Mouse (Mus musculus): ENCODE measurements around the gene Kcnh4. TPM values are rescaled to one million over a fixed set of nuclear protein-coding genes. Genes with fewer than 3 reads are reported as not detected.

Gene Kcnh4
- polyA plus RNA-seq (2014; fragmentation: Nextera tagmentation; extraction: Ambion mirVana) = 0.27 and 0.41 TPM in 2 replicates

DNA sequence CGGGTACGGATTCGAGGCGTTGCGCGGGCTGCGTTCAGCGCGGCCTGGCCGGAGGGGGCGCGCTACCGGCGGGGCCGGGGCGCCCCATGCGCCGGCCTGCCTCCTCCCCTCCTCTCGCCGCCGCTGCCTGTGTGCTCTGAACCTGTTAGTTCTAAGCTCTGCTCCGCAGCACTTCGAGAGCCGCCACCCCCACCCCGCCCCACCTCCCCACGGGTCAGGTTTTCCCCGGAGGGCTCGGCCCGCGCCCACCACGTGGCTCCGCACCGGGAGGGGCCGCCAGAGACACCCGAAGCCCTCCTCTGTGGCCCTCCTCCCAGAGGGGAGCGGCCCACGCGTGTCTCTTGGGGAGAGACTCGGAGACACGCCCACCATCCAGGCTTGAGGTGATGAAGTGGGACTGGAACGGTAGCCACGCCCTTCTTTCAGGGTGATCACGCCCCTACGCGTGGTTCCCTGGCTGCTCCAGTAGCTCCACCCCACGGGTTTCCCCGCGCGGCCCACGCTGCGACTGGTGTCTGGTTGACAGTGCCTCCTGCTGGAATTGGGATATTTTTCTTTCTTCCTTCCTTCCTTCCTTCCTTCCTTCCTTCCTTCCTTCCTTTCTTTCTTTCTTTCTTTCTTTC lies at the start of gene Kcnh4:
Gene Kcnh4 (minus strand): TSS at position 332 of the 623 bp plus-strand sequence.
- H3K27ac ChIP-seq (ENCODE audit: low read depth) = no peak within 1 kb of the TSS
- 1% methylated on average over 50 of the region's 51 CpGs for WGBS
- DNase-seq (ENCODE audit: low spot score) (no peak), ATAC-seq (replicated peaks; ENCODE audit: low FRiP score, low TSS enrichment, low read depth) (no peak; the same call in 1 of the 2 replicates)
- H3K9me3 ChIP-seq (ENCODE audit: control insufficient read depth, low read length) = no peaks in the 10 kb centered on the region
- peak within 1 kb of the TSS; percentile 47 for H3K4me2 ChIP-seq (ENCODE audit: low read length)
- peaks cover 40% of the 10 kb centered on the region for H3K27me3 ChIP-seq (replicated peaks; ENCODE audit: control insufficient read depth, insufficient read depth, low read length)
- H3K9ac ChIP-seq (ENCODE audit: low read length) = no peak within 1 kb of the TSS
- peaks cover 10% of the 10 kb centered on the region for H3K4me1 ChIP-seq (replicated peaks; ENCODE audit: control insufficient read depth, insufficient read depth, low read length)
- no peaks in the 10 kb centered on the region for H3K36me3 ChIP-seq (ENCODE audit: control insufficient read depth, insufficient read depth, low read length)
- H3K4me3 ChIP-seq (ENCODE audit: low read depth, low read length) = peak within 1 kb of the TSS; percentile 27

DNA sequence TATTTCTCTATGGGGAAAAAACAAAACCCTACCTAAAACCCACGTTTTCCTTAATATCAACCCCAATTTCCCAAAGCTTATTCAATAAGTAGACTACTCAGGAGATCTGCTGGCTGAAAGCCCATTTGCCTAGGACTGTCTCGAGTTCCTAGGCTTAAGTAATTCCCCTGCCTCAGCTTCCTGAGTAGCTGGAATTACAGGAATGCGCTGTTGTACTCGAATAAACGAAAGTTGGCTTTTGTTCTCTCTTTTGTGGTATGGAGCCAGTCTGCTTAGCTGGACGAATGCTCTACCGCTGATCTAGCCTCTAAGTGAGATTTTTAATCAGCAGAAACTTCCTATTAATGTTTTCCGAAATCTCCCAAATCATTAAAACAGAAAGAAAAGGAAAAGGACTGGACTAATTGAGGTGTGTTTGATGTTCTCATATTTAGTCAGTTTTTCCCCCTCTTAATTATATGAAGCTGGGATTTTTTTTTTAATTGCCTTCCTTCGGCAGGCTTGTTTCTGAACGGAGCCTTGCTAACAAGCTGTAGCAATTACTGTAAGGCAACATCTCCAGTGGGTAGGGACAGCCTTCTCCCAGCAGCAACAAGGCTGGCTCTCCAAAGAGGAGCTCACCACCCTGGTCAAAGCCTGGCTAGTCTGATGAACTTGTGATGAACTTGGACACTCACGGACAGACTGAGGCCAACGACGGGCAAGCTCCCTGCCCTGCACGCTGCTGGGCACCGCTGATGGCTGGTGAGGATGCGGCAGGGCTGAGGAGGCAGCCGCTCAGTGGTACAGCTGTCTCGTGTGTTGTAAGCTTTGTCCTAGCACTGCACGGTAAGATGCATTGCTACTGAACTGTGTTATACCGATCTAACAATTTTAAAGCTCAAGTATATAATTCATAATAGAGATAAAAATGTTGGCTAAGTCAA lies 46.9 kb upstream of the Kcnh4 start:
- ATAC-seq (replicated peaks; ENCODE audit: low FRiP score, low TSS enrichment, low read depth) (no peak), DNase-seq (ENCODE audit: low spot score) (no peak)
- Histone ChIP-seq H3K27me3 (replicated peaks; ENCODE audit: control insufficient read depth, insufficient read depth, low read length) (no peaks in the 10 kb centered on the region), H3K27ac (ENCODE audit: low read depth) (no peak overlapping the region), H3K9me3 (ENCODE audit: control insufficient read depth, low read length) (no peaks in the 10 kb centered on the region), H3K4me1 (replicated peaks; ENCODE audit: control insufficient read depth, insufficient read depth, low read length) (no peaks in the 10 kb centered on the region), H3K9ac (ENCODE audit: low read length) (no peak overlapping the region), H3K4me2 (ENCODE audit: low read length) (no peak overlapping the region), H3K4me3 (ENCODE audit: low read depth, low read length) (no peak overlapping the region), H3K36me3 (ENCODE audit: control insufficient read depth, insufficient read depth, low read length) (peaks cover 37% of the 10 kb centered on the region)
- WGBS = 76% methylated on average over 20 of the region's 20 CpGs

DNA sequence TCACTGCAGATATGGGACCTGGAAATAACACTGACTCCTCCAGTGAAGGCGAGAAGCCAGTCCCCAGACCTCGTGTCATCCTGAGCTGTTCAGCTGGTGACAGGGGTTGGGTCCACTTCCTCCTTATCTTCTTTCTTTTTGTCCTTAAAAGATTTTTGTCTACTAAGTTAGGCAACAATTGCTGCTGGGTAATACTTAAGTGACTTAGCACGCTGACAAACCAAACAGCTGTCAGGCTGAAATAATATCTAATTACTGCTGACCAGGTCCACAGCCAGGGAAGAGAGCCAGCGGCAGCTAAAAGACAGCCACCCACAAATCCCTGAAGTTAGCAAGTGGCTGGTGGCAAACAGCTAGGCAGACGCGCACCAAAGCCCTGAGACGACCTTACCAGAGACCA lies 45.8 kb upstream of the Kcnh4 start:
- Histone ChIP-seq H3K9ac (ENCODE audit: low read length) (no peak overlapping the region), H3K27me3 (replicated peaks; ENCODE audit: control insufficient read depth, insufficient read depth, low read length) (no peaks in the 10 kb centered on the region), H3K27ac (ENCODE audit: low read depth) (no peak overlapping the region), H3K4me3 (ENCODE audit: low read depth, low read length) (no peak overlapping the region), H3K9me3 (ENCODE audit: control insufficient read depth, low read length) (no peaks in the 10 kb centered on the region), H3K4me1 (replicated peaks; ENCODE audit: control insufficient read depth, insufficient read depth, low read length) (no peaks in the 10 kb centered on the region), H3K4me2 (ENCODE audit: low read length) (no peak overlapping the region), H3K36me3 (ENCODE audit: control insufficient read depth, insufficient read depth, low read length) (peaks cover 44% of the 10 kb centered on the region)
- no peak for DNase-seq (ENCODE audit: low spot score)
- no peak for ATAC-seq (replicated peaks; ENCODE audit: low FRiP score, low TSS enrichment, low read depth)
- WGBS = 73% methylated on average over 7 of the region's 7 CpGs

DNA sequence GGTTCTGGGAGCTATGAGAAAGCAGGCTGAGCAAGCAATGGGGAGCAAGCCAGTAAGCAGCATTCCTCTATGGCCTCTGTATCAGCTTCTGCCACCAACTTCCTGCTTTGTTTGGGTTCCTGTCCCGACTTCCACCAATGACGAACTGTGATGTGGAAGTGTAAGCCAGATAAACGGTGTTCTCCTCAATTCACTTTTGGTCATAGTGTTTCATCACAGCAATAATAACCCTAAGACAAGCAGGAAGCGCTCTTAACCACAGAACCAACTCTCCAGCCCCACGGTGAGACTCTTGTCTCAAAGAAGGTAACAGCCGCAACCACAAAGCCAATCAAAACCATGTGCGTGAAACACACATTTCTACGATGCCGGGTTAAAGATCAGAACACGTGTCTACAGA lies 44.7 kb upstream of the Kcnh4 start:
- Histone ChIP-seq H3K4me2 (ENCODE audit: low read length) (no peak overlapping the region), H3K4me1 (replicated peaks; ENCODE audit: control insufficient read depth, insufficient read depth, low read length) (no peaks in the 10 kb centered on the region), H3K27ac (ENCODE audit: low read depth) (no peak overlapping the region), H3K27me3 (replicated peaks; ENCODE audit: control insufficient read depth, insufficient read depth, low read length) (no peaks in the 10 kb centered on the region), H3K4me3 (ENCODE audit: low read depth, low read length) (no peak overlapping the region), H3K9ac (ENCODE audit: low read length) (no peak overlapping the region), H3K9me3 (ENCODE audit: control insufficient read depth, low read length) (no peaks in the 10 kb centered on the region), H3K36me3 (ENCODE audit: control insufficient read depth, insufficient read depth, low read length) (peaks cover 45% of the 10 kb centered on the region)
- WGBS = 95% methylated on average over 10 of the region's 10 CpGs
- ATAC-seq (replicated peaks; ENCODE audit: low FRiP score, low TSS enrichment, low read depth) = no peak
- DNase-seq (ENCODE audit: low spot score) = no peak

DNA sequence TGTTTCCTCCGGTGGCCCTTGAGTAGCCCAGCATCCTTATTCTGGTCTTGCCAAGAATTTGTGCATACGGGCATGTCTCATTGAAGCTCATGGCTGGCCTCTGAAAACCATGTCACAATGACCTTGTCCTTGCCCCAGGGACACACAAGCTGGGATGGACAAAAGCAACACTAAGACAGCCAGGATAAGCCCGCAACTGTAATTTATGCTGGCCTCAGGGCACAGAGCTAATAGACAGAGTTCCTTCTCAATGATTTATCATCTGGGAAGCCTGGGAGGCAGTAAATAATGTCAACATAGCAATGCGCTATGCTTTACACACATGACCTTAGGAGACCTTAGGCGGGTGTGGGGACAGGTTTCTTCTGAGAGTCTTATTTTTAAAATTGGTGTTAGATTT lies 39.7 kb upstream of the Kcnh4 start:
- Histone ChIP-seq H3K36me3 (ENCODE audit: control insufficient read depth, insufficient read depth, low read length) (peaks cover 60% of the 10 kb centered on the region), H3K27ac (ENCODE audit: low read depth) (no peak overlapping the region), H3K4me1 (replicated peaks; ENCODE audit: control insufficient read depth, insufficient read depth, low read length) (no peaks in the 10 kb centered on the region), H3K27me3 (replicated peaks; ENCODE audit: control insufficient read depth, insufficient read depth, low read length) (no peaks in the 10 kb centered on the region), H3K4me3 (ENCODE audit: low read depth, low read length) (no peak overlapping the region), H3K9ac (ENCODE audit: low read length) (no peak overlapping the region), H3K9me3 (ENCODE audit: control insufficient read depth, low read length) (no peaks in the 10 kb centered on the region), H3K4me2 (ENCODE audit: low read length) (no peak overlapping the region)
- ATAC-seq (replicated peaks; ENCODE audit: low FRiP score, low TSS enrichment, low read depth) = no peak
- no peak for DNase-seq (ENCODE audit: low spot score)
- 58% methylated on average over 5 of the region's 5 CpGs for WGBS

DNA sequence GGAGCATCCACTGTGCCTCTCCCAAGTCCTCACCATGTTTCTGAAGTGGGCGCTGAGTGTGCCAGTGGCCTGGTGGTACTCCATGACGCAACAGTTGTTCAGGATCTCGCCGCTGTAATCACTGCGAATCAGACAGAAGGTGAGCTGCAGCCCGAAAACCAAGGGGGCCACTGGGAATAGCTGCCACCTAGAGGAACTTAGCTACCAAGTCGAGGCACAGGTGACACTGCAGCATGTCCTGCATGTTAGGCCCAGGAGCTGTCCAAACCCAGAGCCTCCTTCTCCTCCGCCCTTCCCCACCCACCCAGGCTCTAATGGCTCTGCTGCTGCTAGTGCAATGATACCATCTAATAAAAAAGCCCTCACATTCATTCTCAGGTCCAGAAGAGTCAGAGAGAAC lies 36.8 kb upstream of the Kcnh4 start:
- H3K9me3 ChIP-seq (ENCODE audit: control insufficient read depth, low read length) = no peaks in the 10 kb centered on the region
- H3K4me1 ChIP-seq (replicated peaks; ENCODE audit: control insufficient read depth, insufficient read depth, low read length) = no peaks in the 10 kb centered on the region
- ATAC-seq (replicated peaks; ENCODE audit: low FRiP score, low TSS enrichment, low read depth) (no peak), DNase-seq (ENCODE audit: low spot score) (no peak)
- no peak overlapping the region for H3K4me2 ChIP-seq (ENCODE audit: low read length)
- WGBS = 70% methylated on average over 8 of the region's 8 CpGs
- H3K36me3 ChIP-seq (ENCODE audit: control insufficient read depth, insufficient read depth, low read length) = peaks cover 45% of the 10 kb centered on the region
- H3K9ac ChIP-seq (ENCODE audit: low read length) = no peak overlapping the region
- no peak overlapping the region for H3K4me3 ChIP-seq (ENCODE audit: low read depth, low read length)
- no peaks in the 10 kb centered on the region for H3K27me3 ChIP-seq (replicated peaks; ENCODE audit: control insufficient read depth, insufficient read depth, low read length)
- no peak overlapping the region for H3K27ac ChIP-seq (ENCODE audit: low read depth)

DNA sequence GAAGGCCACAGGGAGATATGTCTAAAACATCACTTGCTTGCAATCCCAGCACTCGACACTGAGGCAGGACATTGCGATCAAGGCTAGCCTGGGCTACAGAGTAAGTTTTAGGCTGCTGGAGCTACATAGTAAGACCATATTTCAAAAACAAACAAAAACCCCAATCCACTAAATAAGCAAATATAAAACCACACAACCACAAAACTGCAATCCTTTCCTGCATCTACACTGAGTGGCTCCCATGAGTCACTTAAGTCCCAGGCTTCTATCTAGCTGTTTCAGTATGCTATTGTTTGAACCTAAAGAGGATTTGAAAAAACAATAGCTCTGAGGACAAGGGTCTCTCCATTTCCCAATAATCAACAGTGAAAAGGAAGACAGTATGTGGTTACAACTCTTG lies 35.6 kb upstream of the Kcnh4 start:
- Histone ChIP-seq H3K9me3 (ENCODE audit: control insufficient read depth, low read length) (no peaks in the 10 kb centered on the region), H3K36me3 (ENCODE audit: control insufficient read depth, insufficient read depth, low read length) (peaks cover 45% of the 10 kb centered on the region), H3K4me1 (replicated peaks; ENCODE audit: control insufficient read depth, insufficient read depth, low read length) (no peaks in the 10 kb centered on the region), H3K4me3 (ENCODE audit: low read depth, low read length) (no peak overlapping the region), H3K27ac (ENCODE audit: low read depth) (no peak overlapping the region), H3K4me2 (ENCODE audit: low read length) (no peak overlapping the region), H3K9ac (ENCODE audit: low read length) (no peak overlapping the region), H3K27me3 (replicated peaks; ENCODE audit: control insufficient read depth, insufficient read depth, low read length) (no peaks in the 10 kb centered on the region)
- 87% methylated on average over 2 of the region's 2 CpGs for WGBS
- ATAC-seq (replicated peaks; ENCODE audit: low FRiP score, low TSS enrichment, low read depth) = no peak
- no peak for DNase-seq (ENCODE audit: low spot score)

DNA sequence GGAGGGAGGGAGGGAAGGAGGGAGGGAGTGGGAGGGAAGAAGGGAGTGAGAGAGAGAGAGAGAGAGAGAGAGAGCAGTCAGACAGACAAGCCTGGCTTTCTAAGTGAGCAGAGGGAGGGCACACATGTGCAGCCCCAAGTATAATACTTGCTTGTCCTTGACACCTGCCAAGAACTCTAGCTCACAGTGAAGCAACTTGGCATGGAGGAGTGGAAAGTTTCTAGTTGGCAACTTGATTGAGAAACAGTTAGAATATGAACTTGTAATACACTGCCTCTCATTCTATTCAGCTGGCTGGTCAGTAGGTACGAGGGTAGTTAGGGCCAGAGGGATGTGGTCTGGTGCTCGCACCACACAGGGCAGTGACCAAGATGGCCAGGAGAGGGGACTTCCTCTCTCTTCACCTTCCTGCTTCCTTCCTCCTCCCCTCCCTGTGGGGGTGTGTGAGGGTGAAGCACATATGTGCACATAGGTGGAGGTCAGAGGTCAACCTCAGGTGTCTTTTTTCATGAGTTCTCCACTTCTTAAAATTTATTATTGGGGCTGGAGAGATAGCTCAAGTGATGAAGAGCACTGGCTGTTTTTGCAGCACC lies 31.8 kb upstream of the Kcnh4 start:
- no peak for ATAC-seq (replicated peaks; ENCODE audit: low FRiP score, low TSS enrichment, low read depth)
- Histone ChIP-seq H3K9me3 (ENCODE audit: control insufficient read depth, low read length) (no peaks in the 10 kb centered on the region), H3K4me3 (ENCODE audit: low read depth, low read length) (no peak overlapping the region), H3K9ac (ENCODE audit: low read length) (no peak overlapping the region), H3K4me2 (ENCODE audit: low read length) (no peak overlapping the region), H3K36me3 (ENCODE audit: control insufficient read depth, insufficient read depth, low read length) (peaks cover 67% of the 10 kb centered on the region), H3K4me1 (replicated peaks; ENCODE audit: control insufficient read depth, insufficient read depth, low read length) (no peaks in the 10 kb centered on the region), H3K27me3 (replicated peaks; ENCODE audit: control insufficient read depth, insufficient read depth, low read length) (no peaks in the 10 kb centered on the region), H3K27ac (ENCODE audit: low read depth) (no peak overlapping the region)
- WGBS = 87% methylated on average over 2 of the region's 2 CpGs
- no peak for DNase-seq (ENCODE audit: low spot score)
